Mouse (Mus musculus) heart, adult 2 months (tissue): ENCODE data around the gene Gemin8. TPM values are rescaled to one million over a fixed set of nuclear protein-coding genes. Genes with fewer than 3 reads are reported as not detected.

Experiments used
- DNase-seq, 2 experiments: peaks; one replicate each; pipeline ENCODE4 v3.0.0; 2021
- H3K27ac ChIP-seq: fragments of 200-600 bp; 2 replicates; pipeline ENCODE4 v1.8.1; 2022
- H3K27me3 ChIP-seq: fragments of 200-500 bp; 2 replicates; pipeline ENCODE4 v1.6.1; 2012; ENCODE audit warnings: mild to moderate bottlenecking, low read length, inconsistent platforms, mixed read lengths; ENCODE audit not compliant: control insufficient read depth, insufficient read depth
- H3K36me3 ChIP-seq: fragments of 200-500 bp; 2 replicates; pipeline ENCODE4 v1.6.1; 2012; ENCODE audit warnings: low read length, inconsistent platforms; ENCODE audit not compliant: control insufficient read depth, insufficient read depth
- H3K4me1 ChIP-seq: fragments of 200-500 bp; 2 replicates; pipeline ENCODE4 v1.6.1; 2011; ENCODE audit warnings: low read length; ENCODE audit not compliant: control insufficient read depth, insufficient read depth
- H3K4me3 ChIP-seq: fragments of 200-600 bp; 2 replicates; pipeline ENCODE4 v1.8.1; 2022
- H3K79me2 ChIP-seq: fragments of 200-500 bp; replicated peaks from 2 replicates; pipeline ENCODE4 v1.6.1; 2012; ENCODE audit warnings: mild to moderate bottlenecking, inconsistent platforms, low read length, moderate library complexity, mixed read lengths; ENCODE audit not compliant: control insufficient read depth, insufficient read depth
- H3K9ac ChIP-seq: fragments of 200-500 bp; 2 replicates; pipeline ENCODE4 v1.6.1; 2012; ENCODE audit warnings: low read depth, mild to moderate bottlenecking, control low read depth, inconsistent platforms, low read length, mixed read lengths
- CTCF ChIP-seq: fragments of 200-600 bp; IDR thresholded peaks from 2 replicates; pipeline ENCODE4 v1.8.1; 2022; ENCODE audit warnings: antibody characterized with exemption, mild to moderate bottlenecking, moderate library complexity
- EP300 ChIP-seq: fragments of 200-500 bp; IDR thresholded peaks from 2 replicates; pipeline ENCODE4 v1.6.1; 2011; ENCODE audit warnings: low read depth, low read length, control low read depth; ENCODE audit not compliant: insufficient read depth
- POLR2A ChIP-seq: fragments of 200-500 bp; IDR thresholded peaks from 2 replicates; pipeline ENCODE4 v1.6.1; 2011; ENCODE audit warnings: mild to moderate bottlenecking, low read depth, low read length, control low read depth; ENCODE audit not compliant: insufficient read depth
- WGBS: fragments of 180-500 bp; shearing (Covaris S2); methylation state at CpG from one replicate; pipeline ENCODE4 v1.1.7; 2018; 5-methylcytosine and 5-hydroxymethylcytosine counted together
- intact Hi-C: fragments of 180-260 bp; cut with DNase I; formaldehyde crosslinking; loops from one replicate; pipeline ENCODE4 v1.15.1; 2025
- polyA plus RNA-seq: library from polyadenylated mRNA; depleted of rRNA; stranded (reverse); fragments of >200 nt; gene quantifications from 2 replicates; pipeline ENCODE4 v1.2.3, GENCODE M21; 2012
- total RNA-seq, 2 experiments: library from RNA; stranded (reverse); gene quantifications; 2 replicates each; pipeline ENCODE4 v1.2.3; 2021

Gemin8 gene
- total and polyA plus RNA-seq, 3 experiments: 2.6 to 3.3 (median 2.7) TPM

DNA sequence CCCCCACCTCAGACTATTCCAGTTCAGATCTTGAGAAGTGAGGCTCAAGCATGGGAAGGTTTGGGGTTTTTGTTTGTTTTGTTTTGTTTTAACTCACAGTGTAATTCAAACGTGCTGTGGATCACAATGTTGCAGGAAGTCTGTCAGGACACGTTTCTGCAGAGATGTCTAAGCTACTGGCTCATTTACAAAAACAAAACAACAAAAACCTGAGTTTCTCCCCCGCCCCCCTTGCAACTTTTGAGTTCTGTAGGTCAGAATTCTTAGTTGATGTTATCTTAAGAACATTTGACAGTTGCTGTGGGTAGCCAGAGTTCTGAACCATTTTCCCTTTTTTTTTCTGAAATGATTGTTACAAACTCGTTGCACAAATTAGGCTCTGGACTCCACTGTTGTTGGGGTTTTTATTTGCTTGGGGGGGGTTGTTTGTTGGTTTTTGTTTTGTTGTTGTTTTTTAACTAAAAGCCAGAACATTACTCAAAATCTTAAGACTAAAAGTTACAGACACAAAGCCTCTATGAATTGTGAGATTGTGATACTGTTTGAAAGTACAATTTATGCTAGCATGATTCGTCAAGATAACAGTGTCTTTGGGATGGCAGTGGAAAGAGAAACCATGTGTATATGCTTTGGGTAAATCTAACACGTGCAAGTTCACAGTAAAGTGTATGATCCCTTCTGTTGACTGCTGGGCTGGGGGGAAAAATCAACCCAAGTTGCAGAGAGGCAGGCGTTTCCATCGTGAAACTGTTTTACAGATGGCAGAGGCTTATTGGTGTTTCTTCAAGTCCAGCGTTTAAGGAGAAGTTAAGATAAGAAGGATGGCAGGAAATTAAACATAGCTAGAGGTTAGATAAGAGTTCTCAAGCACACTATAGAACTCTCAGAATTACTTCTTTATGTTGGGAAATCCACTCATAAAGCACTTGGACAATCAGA is 815 bp downstream of the Gemin8 start:
- Histone ChIP-seq H3K27ac (peak overlapping the region; percentile 61), H3K4me1 (no peaks in the 10 kb centered on the region), H3K4me3 (peak overlapping the region; percentile 67), H3K9ac (peak overlapping the region; percentile 70), H3K36me3 (no peaks in the 10 kb centered on the region), H3K79me2 (no peaks in the 10 kb centered on the region), H3K27me3 (no peaks in the 10 kb centered on the region)
- intact Hi-C loops: no loop called here
- no peak for DNase-seq
- 23% methylated on average over 9 of the region's 9 CpGs for WGBS
- TF ChIP-seq EP300 (no peak), CTCF (no peak), POLR2A (no peak)

DNA sequence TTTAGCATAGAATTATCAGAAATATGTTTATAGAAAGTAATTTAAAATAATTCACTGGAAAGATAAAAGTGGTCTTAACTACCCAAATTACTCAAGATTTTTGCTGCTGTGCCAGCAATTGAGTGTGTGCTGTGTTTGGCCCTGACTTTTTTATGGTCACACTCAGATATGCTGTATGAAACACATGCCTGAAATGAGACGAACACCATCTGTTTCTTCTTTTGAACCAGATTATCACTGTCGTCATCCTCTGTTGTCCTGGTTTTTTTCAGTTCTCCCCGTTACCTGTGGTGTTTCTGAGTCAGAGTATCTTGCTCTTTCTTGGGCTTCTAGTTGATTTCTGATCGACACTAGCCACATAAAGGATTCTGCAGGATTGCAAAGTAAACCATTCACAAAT is 1.8 kb downstream of the Gemin8 start:
- no peak for TF ChIP-seq EP300
- no peak for TF ChIP-seq POLR2A
- TF ChIP-seq CTCF: no peak
- 46% methylated on average over 4 of the region's 4 CpGs for WGBS
- DNase-seq: no peak
- no peak overlapping the region for H3K9ac ChIP-seq
- no peak overlapping the region for H3K27ac ChIP-seq
- intact Hi-C loops: no loop called here
- no peaks in the 10 kb centered on the region for H3K36me3 ChIP-seq
- H3K4me1 ChIP-seq: no peaks in the 10 kb centered on the region
- no peak overlapping the region for H3K4me3 ChIP-seq
- H3K79me2 ChIP-seq: no peaks in the 10 kb centered on the region
- no peaks in the 10 kb centered on the region for H3K27me3 ChIP-seq

DNA sequence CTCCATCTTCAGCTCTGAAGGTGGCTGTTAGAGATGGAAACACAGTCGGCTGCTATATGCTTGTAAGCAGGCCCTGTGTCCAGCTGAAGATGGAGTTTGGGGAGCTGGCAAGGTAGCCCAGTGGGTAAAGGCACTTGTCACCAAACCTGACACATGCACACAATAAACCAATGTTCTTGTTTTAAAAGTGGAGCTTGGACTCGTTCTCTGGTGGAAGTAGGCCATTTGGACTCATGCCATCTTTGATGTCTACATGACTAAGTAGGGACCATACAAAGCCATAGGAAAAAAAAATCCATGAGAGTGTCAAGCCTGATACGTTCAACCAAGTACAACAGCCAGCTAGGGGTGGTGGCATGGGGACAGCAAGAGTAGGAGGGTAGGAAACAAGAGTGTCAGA is 2.4 kb downstream of the Gemin8 start:
- DNase-seq: no peak
- Histone ChIP-seq H3K9ac (no peak overlapping the region), H3K4me1 (no peaks in the 10 kb centered on the region), H3K27me3 (no peaks in the 10 kb centered on the region), H3K4me3 (no peak overlapping the region), H3K36me3 (no peaks in the 10 kb centered on the region), H3K27ac (no peak overlapping the region), H3K79me2 (no peaks in the 10 kb centered on the region)
- no peak for TF ChIP-seq CTCF
- TF ChIP-seq EP300: no peak
- TF ChIP-seq POLR2A: no peak
- intact Hi-C loops: no loop called here
- 44% methylated on average over 3 of the region's 3 CpGs for WGBS

DNA sequence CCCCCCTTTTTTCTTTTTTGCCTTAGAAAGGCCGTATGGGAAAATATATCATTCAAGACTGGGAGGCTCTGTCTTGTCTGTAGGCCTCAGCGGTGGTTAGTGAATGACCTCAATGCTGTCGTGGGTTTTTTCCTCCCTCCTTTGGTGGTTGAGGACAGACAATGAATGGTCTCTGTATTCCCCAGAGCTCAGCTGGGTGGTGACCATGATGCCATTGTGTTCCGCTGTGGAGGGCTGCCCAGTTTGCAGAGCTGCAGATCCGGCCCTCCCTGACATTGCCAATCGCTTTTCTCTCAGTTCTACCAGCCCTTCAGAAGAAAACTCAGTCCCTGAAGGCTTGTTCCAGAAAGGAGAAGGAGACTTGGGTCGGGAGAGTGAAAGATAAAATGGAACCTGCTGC is 3.5 kb downstream of the Gemin8 start:
- H3K79me2 ChIP-seq: no peaks in the 10 kb centered on the region
- no peaks in the 10 kb centered on the region for H3K27me3 ChIP-seq
- H3K27ac ChIP-seq: no peak overlapping the region
- no peaks in the 10 kb centered on the region for H3K4me1 ChIP-seq
- 65% methylated on average over 7 of the region's 7 CpGs for WGBS
- H3K9ac ChIP-seq: no peak overlapping the region
- TF ChIP-seq EP300 (no peak), CTCF (no peak), POLR2A (no peak)
- no peak overlapping the region for H3K4me3 ChIP-seq
- intact Hi-C loops: no loop called here
- no peak for DNase-seq
- H3K36me3 ChIP-seq: no peaks in the 10 kb centered on the region

DNA sequence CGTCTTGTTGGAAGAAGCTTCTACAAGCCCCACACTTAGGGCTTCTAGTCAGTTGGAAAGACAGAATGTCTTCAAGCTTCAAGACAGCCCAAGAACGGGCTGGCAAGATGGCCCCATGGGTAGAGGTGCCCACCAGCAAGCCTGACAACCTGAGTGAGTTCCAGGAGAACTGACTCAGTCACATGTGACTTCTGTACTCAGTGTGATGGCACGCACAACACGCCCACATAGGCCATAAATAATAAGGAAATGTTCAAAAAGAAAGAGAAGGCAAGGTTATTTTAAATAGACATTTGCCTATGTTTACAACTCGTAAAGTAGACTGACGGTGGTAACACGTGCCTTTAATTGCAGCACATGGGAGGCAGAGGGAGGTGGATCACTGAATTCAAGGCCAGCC is 7.7 kb downstream of the Gemin8 start:
- no peak overlapping the region for H3K27ac ChIP-seq
- H3K9ac ChIP-seq: no peak overlapping the region
- intact Hi-C loops: no loop called here
- 86% methylated on average over 7 of the region's 7 CpGs for WGBS
- no peaks in the 10 kb centered on the region for H3K79me2 ChIP-seq
- H3K27me3 ChIP-seq: no peaks in the 10 kb centered on the region
- DNase-seq: no peak
- TF ChIP-seq EP300 (no peak), POLR2A (no peak)
- H3K36me3 ChIP-seq: no peaks in the 10 kb centered on the region
- H3K4me3 ChIP-seq: no peak overlapping the region
- no peaks in the 10 kb centered on the region for H3K4me1 ChIP-seq

DNA sequence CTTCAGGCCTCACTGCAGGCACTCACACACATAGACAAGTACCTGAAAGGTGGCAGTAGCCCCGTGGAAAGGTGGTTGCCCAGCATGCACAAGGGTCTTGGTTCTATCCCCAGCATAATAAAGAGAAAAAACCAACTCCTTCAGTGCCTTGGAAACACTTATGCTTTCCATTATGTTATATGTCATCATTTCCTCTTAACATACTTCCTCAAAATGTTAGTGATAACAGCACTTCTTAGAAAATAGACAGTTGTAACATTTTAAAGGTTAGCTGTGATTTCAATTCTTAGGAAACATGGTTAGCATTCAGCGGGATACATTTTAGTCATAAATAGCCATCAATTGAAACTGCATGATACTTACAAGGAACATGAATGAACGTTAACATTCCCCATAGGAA is 12.8 kb downstream of the Gemin8 start:
- TF ChIP-seq EP300 (no peak), CTCF (no peak), POLR2A (no peak)
- Histone ChIP-seq H3K36me3 (no peaks in the 10 kb centered on the region), H3K27me3 (no peaks in the 10 kb centered on the region), H3K9ac (no peak overlapping the region), H3K27ac (no peak overlapping the region), H3K4me3 (no peak overlapping the region), H3K79me2 (no peaks in the 10 kb centered on the region), H3K4me1 (no peaks in the 10 kb centered on the region)
- 61% methylated on average over 3 of the region's 3 CpGs for WGBS
- DNase-seq: no peak
- intact Hi-C loops: no loop called here
